Mouse (Mus musculus): ENCODE data around the gene Zfp629. TPM values are rescaled to one million over a fixed set of nuclear protein-coding genes. Genes with fewer than 3 reads are reported as not detected.
A peak's percentile ranks its signal among the peaks of the same experiment; 100 is the strongest.
"Not testable (repeated sequence)": the region's sequence is repeated elsewhere in the genome, so short reads cannot be mapped to it uniquely, and the experiment has no call there.

The Zfp629 gene
- polyA plus RNA-seq, 1 experiment from 2014 or later, result 12.9 TPM

GRCm38 (mm10) chr7:127649206-127649605 lies 33.6 kb upstream of the Zfp629 start:
- WGBS, result 84% methylated on average over 6 of the region's 6 CpGs

GRCm38 (mm10) chr7:127648516-127649201 lies 33.1 kb upstream of the Zfp629 start:
- no peak for ATAC-seq (replicated peaks; ENCODE audit: low FRiP score, low TSS enrichment, low read depth)
- no peaks in the 10 kb centered on the region for H3K36me3 ChIP-seq (ENCODE audit: control insufficient read depth, insufficient read depth, low read length)
- no peak overlapping the region for H3K27ac ChIP-seq (ENCODE audit: low read depth)
- DNase-seq (ENCODE audit: low spot score), result no peak
- no peak overlapping the region for H3K4me2 ChIP-seq (ENCODE audit: low read length)
- no peaks in the 10 kb centered on the region for H3K9me3 ChIP-seq (ENCODE audit: control insufficient read depth, low read length)
- WGBS, result 70% methylated on average over 4 of the region's 4 CpGs
- H3K4me1 ChIP-seq (replicated peaks; ENCODE audit: control insufficient read depth, insufficient read depth, low read length), result 0 out of 2 replicates have a peak, but pooled peaks cover 4% of the 10 kb centered on the region
- no peak overlapping the region for H3K4me3 ChIP-seq (ENCODE audit: low read depth, low read length)
- H3K9ac ChIP-seq (ENCODE audit: low read length), result no peak overlapping the region
- no peaks in the 10 kb centered on the region for H3K27me3 ChIP-seq (replicated peaks; ENCODE audit: control insufficient read depth, insufficient read depth, low read length)

More at GRCm38 (mm10) chr7:127649206-127649605, 33.6 kb upstream of the Zfp629 start:
- H3K4me1 ChIP-seq (replicated peaks; ENCODE audit: control insufficient read depth, insufficient read depth, low read length), result 0 out of 2 replicates have a peak, but pooled peaks cover 4% of the 10 kb centered on the region
- H3K36me3 ChIP-seq (ENCODE audit: control insufficient read depth, insufficient read depth, low read length), result no peaks in the 10 kb centered on the region
- H3K9ac ChIP-seq (ENCODE audit: low read length), result no peak overlapping the region
- DNase-seq (ENCODE audit: low spot score) (no peak), ATAC-seq (replicated peaks; ENCODE audit: low FRiP score, low TSS enrichment, low read depth) (no peak)
- no peak overlapping the region for H3K4me2 ChIP-seq (ENCODE audit: low read length)
- no peaks in the 10 kb centered on the region for H3K9me3 ChIP-seq (ENCODE audit: control insufficient read depth, low read length)
- no peak overlapping the region for H3K4me3 ChIP-seq (ENCODE audit: low read depth, low read length)
- no peaks in the 10 kb centered on the region for H3K27me3 ChIP-seq (replicated peaks; ENCODE audit: control insufficient read depth, insufficient read depth, low read length)
- no peak overlapping the region for H3K27ac ChIP-seq (ENCODE audit: low read depth)

GRCm38 (mm10) chr7:127647576-127647975 lies 32.0 kb upstream of the Zfp629 start:
- not testable (repeated sequence) for H3K27me3 ChIP-seq (replicated peaks; ENCODE audit: control insufficient read depth, insufficient read depth, low read length); H3K9ac ChIP-seq (ENCODE audit: low read length); H3K4me1 ChIP-seq (replicated peaks; ENCODE audit: control insufficient read depth, insufficient read depth, low read length); H3K36me3 ChIP-seq (ENCODE audit: control insufficient read depth, insufficient read depth, low read length); ATAC-seq (replicated peaks; ENCODE audit: low FRiP score, low TSS enrichment, low read depth); H3K4me2 ChIP-seq (ENCODE audit: low read length); H3K4me3 ChIP-seq (ENCODE audit: low read depth, low read length); DNase-seq (ENCODE audit: low spot score); H3K27ac ChIP-seq (ENCODE audit: low read depth); H3K9me3 ChIP-seq (ENCODE audit: control insufficient read depth, low read length)
- 81% methylated on average over 7 of the region's 7 CpGs for WGBS

GRCm38 (mm10) chr7:127646363-127646762 lies 30.8 kb upstream of the Zfp629 start:
- WGBS, result 84% methylated on average over 4 of the region's 4 CpGs
- Histone ChIP-seq H3K9me3 (ENCODE audit: control insufficient read depth, low read length) (no peaks in the 10 kb centered on the region), H3K4me1 (replicated peaks; ENCODE audit: control insufficient read depth, insufficient read depth, low read length) (no peaks in the 10 kb centered on the region), H3K27me3 (replicated peaks; ENCODE audit: control insufficient read depth, insufficient read depth, low read length) (no peaks in the 10 kb centered on the region), H3K4me3 (ENCODE audit: low read depth, low read length) (no peak overlapping the region), H3K27ac (ENCODE audit: low read depth) (no peak overlapping the region), H3K4me2 (ENCODE audit: low read length) (no peak overlapping the region), H3K9ac (ENCODE audit: low read length) (no peak overlapping the region), H3K36me3 (ENCODE audit: control insufficient read depth, insufficient read depth, low read length) (no peaks in the 10 kb centered on the region)
- ATAC-seq (replicated peaks; ENCODE audit: low FRiP score, low TSS enrichment, low read depth) (no peak), DNase-seq (ENCODE audit: low spot score) (no peak)

- no peak for DNase-seq (ENCODE audit: low spot score)
- ATAC-seq (replicated peaks; ENCODE audit: low FRiP score, low TSS enrichment, low read depth), result no peak
- no peak overlapping the region for H3K9ac ChIP-seq (ENCODE audit: low read length)
- H3K4me2 ChIP-seq (ENCODE audit: low read length), result no peak overlapping the region
- no peaks in the 10 kb centered on the region for H3K9me3 ChIP-seq (ENCODE audit: control insufficient read depth, low read length)
- H3K4me3 ChIP-seq (ENCODE audit: low read depth, low read length), result no peak overlapping the region
- H3K36me3 ChIP-seq (ENCODE audit: control insufficient read depth, insufficient read depth, low read length), result no peaks in the 10 kb centered on the region
- peaks cover 3% of the 10 kb centered on the region; the same call in 1 of the 2 replicates for H3K4me1 ChIP-seq (replicated peaks; ENCODE audit: control insufficient read depth, insufficient read depth, low read length)
- H3K27me3 ChIP-seq (replicated peaks; ENCODE audit: control insufficient read depth, insufficient read depth, low read length), result no peaks in the 10 kb centered on the region
- WGBS, result 69% methylated on average over 4 of the region's 4 CpGs
- no peak overlapping the region for H3K27ac ChIP-seq (ENCODE audit: low read depth)
Measured at GRCm38 (mm10) chr7:127642254-127642653, 26.7 kb upstream of the Zfp629 start.

- Histone ChIP-seq H3K4me3 (ENCODE audit: low read depth, low read length) (no peak overlapping the region), H3K27me3 (replicated peaks; ENCODE audit: control insufficient read depth, insufficient read depth, low read length) (no peaks in the 10 kb centered on the region), H3K4me1 (replicated peaks; ENCODE audit: control insufficient read depth, insufficient read depth, low read length) (peaks cover 5% of the 10 kb centered on the region; the same call in 1 of the 2 replicates), H3K9me3 (ENCODE audit: control insufficient read depth, low read length) (no peaks in the 10 kb centered on the region), H3K9ac (ENCODE audit: low read length) (no peak overlapping the region), H3K4me2 (ENCODE audit: low read length) (no peak overlapping the region), H3K36me3 (ENCODE audit: control insufficient read depth, insufficient read depth, low read length) (no peaks in the 10 kb centered on the region), H3K27ac (ENCODE audit: low read depth) (no peak overlapping the region)
- 62% methylated on average over 4 of the region's 4 CpGs for WGBS
- ATAC-seq (replicated peaks; ENCODE audit: low FRiP score, low TSS enrichment, low read depth), result no peak
- no peak for DNase-seq (ENCODE audit: low spot score)
Measured at GRCm38 (mm10) chr7:127641260-127641659, 25.7 kb upstream of the Zfp629 start.

- Histone ChIP-seq H3K4me3 (ENCODE audit: low read depth, low read length) (peak overlapping the region; percentile 62), H3K27ac (ENCODE audit: low read depth) (no peak overlapping the region), H3K27me3 (replicated peaks; ENCODE audit: control insufficient read depth, insufficient read depth, low read length) (no peaks in the 10 kb centered on the region), H3K4me1 (replicated peaks; ENCODE audit: control insufficient read depth, insufficient read depth, low read length) (peaks cover 5% of the 10 kb centered on the region; the same call in 1 of the 2 replicates), H3K9me3 (ENCODE audit: control insufficient read depth, low read length) (no peaks in the 10 kb centered on the region), H3K36me3 (ENCODE audit: control insufficient read depth, insufficient read depth, low read length) (no peaks in the 10 kb centered on the region), H3K9ac (ENCODE audit: low read length) (peak overlapping the region; percentile 58), H3K4me2 (ENCODE audit: low read length) (peak overlapping the region; percentile 81)
- DNase-seq (ENCODE audit: low spot score) (peak; percentile 83), ATAC-seq (replicated peaks; ENCODE audit: low FRiP score, low TSS enrichment, low read depth) (peak; percentile 80)
- 1% methylated on average over 27 of the region's 27 CpGs for WGBS
Measured at GRCm38 (mm10) chr7:127636963-127637362, 21.4 kb upstream of the Zfp629 start.

GRCm38 (mm10) chr7:127631416-127631815 lies 15.8 kb upstream of the Zfp629 start:
- H3K4me1 ChIP-seq (replicated peaks; ENCODE audit: control insufficient read depth, insufficient read depth, low read length), result no peaks in the 10 kb centered on the region
- H3K36me3 ChIP-seq (ENCODE audit: control insufficient read depth, insufficient read depth, low read length), result no peaks in the 10 kb centered on the region
- H3K4me3 ChIP-seq (ENCODE audit: low read depth, low read length), result no peak overlapping the region
- H3K27ac ChIP-seq (ENCODE audit: low read depth), result no peak overlapping the region
- H3K9ac ChIP-seq (ENCODE audit: low read length), result no peak overlapping the region
- no peak overlapping the region for H3K4me2 ChIP-seq (ENCODE audit: low read length)
- WGBS, result 89% methylated on average over 4 of the region's 4 CpGs
- H3K27me3 ChIP-seq (replicated peaks; ENCODE audit: control insufficient read depth, insufficient read depth, low read length), result no peaks in the 10 kb centered on the region
- DNase-seq (ENCODE audit: low spot score) (no peak), ATAC-seq (replicated peaks; ENCODE audit: low FRiP score, low TSS enrichment, low read depth) (no peak)
- no peaks in the 10 kb centered on the region for H3K9me3 ChIP-seq (ENCODE audit: control insufficient read depth, low read length)

GRCm38 (mm10) chr7:127628646-127629045 lies 13.0 kb upstream of the Zfp629 start:
- no peaks in the 10 kb centered on the region for H3K36me3 ChIP-seq (ENCODE audit: control insufficient read depth, insufficient read depth, low read length)
- no peak for DNase-seq (ENCODE audit: low spot score)
- no peak overlapping the region for H3K27ac ChIP-seq (ENCODE audit: low read depth)
- no peak overlapping the region for H3K4me2 ChIP-seq (ENCODE audit: low read length)
- H3K4me3 ChIP-seq (ENCODE audit: low read depth, low read length), result no peak overlapping the region
- H3K27me3 ChIP-seq (replicated peaks; ENCODE audit: control insufficient read depth, insufficient read depth, low read length), result no peaks in the 10 kb centered on the region
- no peak overlapping the region for H3K9ac ChIP-seq (ENCODE audit: low read length)
- no peaks in the 10 kb centered on the region for H3K9me3 ChIP-seq (ENCODE audit: control insufficient read depth, low read length)
- ATAC-seq (replicated peaks; ENCODE audit: low FRiP score, low TSS enrichment, low read depth), result no peak
- no peaks in the 10 kb centered on the region for H3K4me1 ChIP-seq (replicated peaks; ENCODE audit: control insufficient read depth, insufficient read depth, low read length)
- 82% methylated on average over 5 of the region's 5 CpGs for WGBS

Data from intestine, embryonic 14.5 days (tissue).